ENCODE assay signal across 9 mouse cellular contexts in genomic region chr5:113861294-113861693, GRCm38 (mm10). TPM values are rescaled to one million over a fixed set of nuclear protein-coding genes. Genes with fewer than 3 reads are reported as not detected.
DNase-seq lines count a peak whose midpoint lies in the region; ATAC-seq and TF ChIP-seq lines count a peak whose summit lies in the region.
"Had no signal": no experiment of that assay in that cellular context is flagged by ENCODE, and none has a peak within 500 bp of the region (broad histone marks: within the 10 kb centered on the region; RNA-seq: fewer than 3 reads in every experiment).

No protein-coding gene starts in this region.

- TF ChIP-seq CTCF in kidney, postnatal 0 days (IDR thresholded peaks at IDR 0.05; ENCODE audit: low read depth): peak; percentile 60
- peak; percentile 92 for TF ChIP-seq CTCF in E14TG2a.4 (conservative IDR thresholded peaks at IDR 0.05; ENCODE audit: low read length)

- no peak overlapping the region for H3K9ac ChIP-seq in kidney, postnatal 0 days (ENCODE audit: low read depth, low read length)
- H3K9ac ChIP-seq: neural tube, embryonic 13.5 days had no signal

- H3K4me1 ChIP-seq in kidney, postnatal 0 days (replicated peaks; ENCODE audit: insufficient read depth, low read length): 0 out of 2 replicates have a peak, but pooled peaks cover 12% of the 10 kb centered on the region
- H3K4me1 ChIP-seq in E14TG2a.4 (replicated peaks; ENCODE audit: low read depth, low read length): peaks cover 94% of the 10 kb centered on the region

- H3K4me3 ChIP-seq in kidney, postnatal 0 days (replicated peaks; ENCODE audit: low read depth, low read length): no peak overlapping the region
- H3K4me3 ChIP-seq in E14TG2a.4 (replicated peaks; ENCODE audit: low read length): no peak overlapping the region
- H3K4me3 ChIP-seq: neural tube, embryonic 13.5 days had no signal

- no peak overlapping the region for H3K4me2 ChIP-seq in kidney, postnatal 0 days (ENCODE audit: low read length)
- H3K4me2 ChIP-seq: neural tube, embryonic 13.5 days had no signal

- no peak for ATAC-seq in kidney, postnatal 0 days (replicated peaks; ENCODE audit: low FRiP score, low read depth)
- ATAC-seq in erythroid progenitor cell, adult 5-6 weeks (replicated peaks; ENCODE audit: low FRiP score, poor library complexity, severe bottlenecking): 0 out of 2 replicates have a peak, but pooled peaks have one; percentile 43

- no peaks in the 10 kb centered on the region for H3K9me3 ChIP-seq in kidney, postnatal 0 days (replicated peaks; ENCODE audit: low read length)
- H3K9me3 ChIP-seq in E14TG2a.4 (ENCODE audit: low read length): no peaks in the 10 kb centered on the region
- H3K9me3 ChIP-seq: neural tube, embryonic 13.5 days had no signal

- no peak overlapping the region for H3K27ac ChIP-seq in kidney, postnatal 0 days

- no peaks in the 10 kb centered on the region for H3K27me3 ChIP-seq in kidney, postnatal 0 days (ENCODE audit: insufficient read depth, low read length)
- no peaks in the 10 kb centered on the region for H3K27me3 ChIP-seq in E14TG2a.4 (ENCODE audit: insufficient read depth, low read length)
- H3K27me3 ChIP-seq: neural tube, embryonic 13.5 days had no signal

- DNase-seq in kidney, postnatal 0 days (ENCODE audit: low spot score): no peak
- DNase-seq in kidney, adult 18-20 months: no peak
- peak; percentile 63 for DNase-seq in B cell, adult 2 months
- DNase-seq in left cerebral cortex, adult 8-10 months (ENCODE audit: low spot score in 2 of 2): no peak
- no peak for DNase-seq in neural tube, embryonic 10.5 days (ENCODE audit: extremely low spot score, low spot score)
- DNase-seq: lung, postnatal 10 days had no signal

- peaks cover 13% of the 10 kb centered on the region for H3K36me3 ChIP-seq in kidney, postnatal 0 days (ENCODE audit: insufficient read depth, low read length)
- peaks cover 88% of the 10 kb centered on the region for H3K36me3 ChIP-seq in E14TG2a.4 (ENCODE audit: insufficient read depth, low read length)

- 96% methylated on average over 8 of the region's 8 CpGs for WGBS in kidney, postnatal 0 days

RNA-seq across cellular contexts. Expression of gene Selplg, which starts 28.9 kb away (rescaled TPM):
- polyA plus RNA-seq in kidney, postnatal 0 days (2015; fragmentation: Nextera tagmentation; extraction: Ambion mirVana): 2.1 and 2.4 TPM in 2 replicates
- total RNA-seq in erythroid progenitor cell, adult 5-6 weeks (2015; ENCODE audit: low replicate concordance): 81.1 and 83.0 TPM in 2 replicates
- total RNA-seq in erythroid progenitor cell, adult 5-6 weeks (2017; ENCODE audit: low replicate concordance): 26.7 and 29.5 TPM in 2 replicates
- 10 to 100 TPM; 26.2 to 60.3 (median 40.2) TPM for total RNA-seq in left cerebral cortex, adult 8-10 months (2022)

RNA-seq across cellular contexts. Expression of gene Coro1c, which starts 47.3 kb away (rescaled TPM):
- 69.5 and 86.7 TPM in 2 replicates for polyA plus RNA-seq in kidney, postnatal 0 days (2015; fragmentation: Nextera tagmentation; extraction: Ambion mirVana)
- 32.7 and 52.3 TPM in 2 replicates for total RNA-seq in erythroid progenitor cell, adult 5-6 weeks (2015; ENCODE audit: low replicate concordance)
- 43.4 and 52.9 TPM in 2 replicates for total RNA-seq in erythroid progenitor cell, adult 5-6 weeks (2017; ENCODE audit: low replicate concordance)
- 10 to 100 TPM; 76.3 to 95.4 (median 86.2) TPM for total RNA-seq in left cerebral cortex, adult 8-10 months (2022)

Comparison
In these comparisons a context has a peak if more than half of its experiments do, and no peak if none do; other contexts are left out.
1. DNase-seq: peak in B cell, adult 2 months (2 of 2); none in kidney, postnatal 0 days (single experiment), kidney, adult 18-20 months (single experiment), left cerebral cortex, adult 8-10 months (0 of 2) and neural tube, embryonic 10.5 days (single experiment).